Mouse (Mus musculus) midbrain, embryonic 12.5 days (tissue): ENCODE data around the gene Gm8332. TPM values are rescaled to one million over a fixed set of nuclear protein-coding genes. Genes with fewer than 3 reads are reported as not detected.

Experiments
- ATAC-seq: fragments of 200-750 bp; cut with Nextera tagmentation; 2 replicates; pipeline ENCODE4 v1.8.0; 2017; ENCODE audit warnings: low read depth, moderate TSS enrichment, moderate library complexity; ENCODE audit not compliant: low FRiP score
- H3K27ac ChIP-seq: fragments of 300-500 bp; sonication (generic); replicated peaks from 2 replicates; pipeline ENCODE4 v1.5.1; 2016; ENCODE audit warnings: mild to moderate bottlenecking
- H3K27me3 ChIP-seq: fragments of 300-500 bp; sonication (generic); 2 replicates; pipeline ENCODE4 v1.6.1; 2016; ENCODE audit warnings: mild to moderate bottlenecking
- H3K36me3 ChIP-seq: fragments of 300-500 bp; sonication (generic); 2 replicates; pipeline ENCODE4 v1.6.1; 2016
- H3K4me1 ChIP-seq: fragments of 300-500 bp; sonication (generic); 2 replicates; pipeline ENCODE4 v1.6.1; 2016
- H3K4me2 ChIP-seq: fragments of 300-500 bp; sonication (generic); replicated peaks from 2 replicates; pipeline ENCODE4 v1.6.1; 2016; ENCODE audit warnings: mild to moderate bottlenecking, moderate library complexity
- H3K4me3 ChIP-seq: fragments of 300-500 bp; sonication (generic); 2 replicates; pipeline ENCODE4 v1.5.1; 2016; ENCODE audit warnings: mild to moderate bottlenecking
- H3K9ac ChIP-seq: fragments of 300-500 bp; sonication (generic); replicated peaks from 2 replicates; pipeline ENCODE4 v1.6.1; 2016; ENCODE audit warnings: mild to moderate bottlenecking, moderate library complexity
- H3K9me3 ChIP-seq: fragments of 300-500 bp; sonication (generic); 2 replicates; pipeline ENCODE4 v1.6.1; 2016; ENCODE audit warnings: mild to moderate bottlenecking
- WGBS: fragments of 180-500 bp; shearing (Covaris S2); methylation state at CpG from one replicate; pipeline ENCODE4 v1.1.7; 2016; 5-methylcytosine and 5-hydroxymethylcytosine counted together
- polyA plus RNA-seq: library from polyadenylated mRNA; unstranded; fragments of >200 nt; fragmentation: Nextera tagmentation; extraction: Ambion mirVana; gene quantifications from 2 replicates; pipeline ENCODE4 v1.2.1, GENCODE M21; 2016

The Gm8332 gene
- polyA plus RNA-seq, 1 experiment from 2014 or later, result not detected

DNA sequence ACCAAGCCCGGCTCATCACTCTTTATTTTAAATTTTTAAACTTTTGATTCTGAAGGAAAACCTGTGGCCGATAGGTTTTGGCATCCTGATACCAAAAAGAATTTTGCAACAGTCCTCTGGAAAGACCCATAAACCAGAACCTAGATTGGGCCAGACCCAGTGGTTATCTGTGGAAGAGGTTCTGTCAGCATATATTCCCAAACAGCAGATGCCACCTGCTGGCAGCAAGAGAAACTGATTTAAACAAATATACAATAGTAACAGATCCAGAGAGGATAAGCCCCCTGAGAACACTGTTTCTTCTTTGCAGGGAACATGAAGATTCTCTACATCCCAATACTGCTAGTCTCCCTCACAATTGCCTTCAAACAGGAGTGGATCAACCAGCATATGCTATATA is 47.0 kb downstream of the Gm8332 start:
- no peak for ATAC-seq
- 83% methylated on average over 2 of the region's 2 CpGs for WGBS
- H3K4me3 ChIP-seq, result no peak overlapping the region

More for the DNA sequence above, 47.0 kb downstream of the Gm8332 start:
- no peak overlapping the region for H3K9ac ChIP-seq
- H3K9me3 ChIP-seq, result no peaks in the 10 kb centered on the region
- H3K36me3 ChIP-seq, result no peaks in the 10 kb centered on the region
- H3K4me2 ChIP-seq, result no peak overlapping the region
- H3K4me1 ChIP-seq, result no peaks in the 10 kb centered on the region
- H3K27me3 ChIP-seq, result no peaks in the 10 kb centered on the region
- H3K27ac ChIP-seq, result no peak overlapping the region

Other genes with a start within 250 kb of the Gm8332 start
- gene Gm2075, start 238.3 kb downstream of the Gm8332 start, polyA plus RNA-seq, result not detected in 2 replicates
- not detected in 2 replicates for gene Gm6803, start 231.3 kb downstream of the Gm8332 start, polyA plus RNA-seq
- gene Gm2056, start 223.1 kb downstream of the Gm8332 start, polyA plus RNA-seq, result not detected in 2 replicates
- not detected in 2 replicates for gene Gm16368, start 166.4 kb downstream of the Gm8332 start, polyA plus RNA-seq
- gene Gm10436, start 68.0 kb downstream of the Gm8332 start, polyA plus RNA-seq, result not detected in 2 replicates
- not detected in 2 replicates for gene Gm5662, start 24.4 kb upstream of the Gm8332 start, polyA plus RNA-seq
- gene Gm5039, start 73.9 kb upstream of the Gm8332 start, polyA plus RNA-seq, result not detected in 2 replicates
- gene Adck1, start 110.5 kb upstream of the Gm8332 start, polyA plus RNA-seq, result 18.9 and 19.0 TPM in 2 replicates